Mouse (Mus musculus) cerebellum, postnatal 14 days (tissue): ENCODE measurements around the gene Caskin2.
"Not testable (repeated sequence)": the region's sequence is repeated elsewhere in the genome, so short reads cannot be mapped to it uniquely, and the experiment has no call there.

Experiments used
- DNase-seq, 2 experiments: peaks; one replicate each; pipeline ENCODE4 v3.0.0; 2021; ENCODE audit warnings: mixed read lengths in 2 of 2

Gene Caskin2

DNA sequence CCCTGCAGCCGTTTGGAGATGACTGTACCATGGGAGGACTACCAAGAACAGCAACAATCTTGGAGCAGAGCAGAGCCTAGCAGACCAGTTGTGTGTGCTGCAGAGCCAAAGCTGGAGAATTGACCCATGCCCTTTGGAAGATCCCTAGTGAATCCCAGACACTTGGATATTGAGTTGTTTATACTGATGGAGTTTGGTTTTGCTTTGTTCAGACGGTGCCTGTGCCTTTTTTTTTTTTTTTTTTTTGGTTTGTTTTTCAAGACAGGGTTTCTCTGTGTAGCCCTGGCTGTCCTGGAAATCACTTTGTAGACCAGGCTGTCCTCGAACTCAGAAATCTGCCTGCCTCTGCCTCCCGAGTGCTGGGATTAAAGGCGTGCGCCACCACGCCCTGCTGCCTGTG, 51.3 kb downstream of the Caskin2 start:
- not testable (repeated sequence) for DNase-seq

DNA sequence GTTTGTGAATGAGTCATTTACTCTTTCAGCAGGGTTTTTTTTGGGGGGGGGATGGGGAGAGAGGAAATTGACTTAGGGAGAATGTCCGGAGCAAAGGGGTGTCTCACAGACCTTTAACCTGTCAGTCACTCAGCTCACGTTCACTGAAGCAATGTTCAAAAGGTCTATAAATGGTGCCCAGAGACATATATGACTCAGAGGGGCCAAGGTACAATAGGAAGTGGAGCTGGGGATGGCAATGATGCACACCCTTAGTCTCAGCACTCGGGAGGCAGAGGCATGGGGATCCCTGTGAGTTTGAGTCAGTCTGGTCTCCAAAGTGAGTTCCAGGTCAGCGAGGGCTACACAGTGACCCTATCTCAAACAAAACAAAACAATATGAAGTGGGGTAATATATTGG, 60.0 kb downstream of the Caskin2 start:
- no peak for DNase-seq

DNA sequence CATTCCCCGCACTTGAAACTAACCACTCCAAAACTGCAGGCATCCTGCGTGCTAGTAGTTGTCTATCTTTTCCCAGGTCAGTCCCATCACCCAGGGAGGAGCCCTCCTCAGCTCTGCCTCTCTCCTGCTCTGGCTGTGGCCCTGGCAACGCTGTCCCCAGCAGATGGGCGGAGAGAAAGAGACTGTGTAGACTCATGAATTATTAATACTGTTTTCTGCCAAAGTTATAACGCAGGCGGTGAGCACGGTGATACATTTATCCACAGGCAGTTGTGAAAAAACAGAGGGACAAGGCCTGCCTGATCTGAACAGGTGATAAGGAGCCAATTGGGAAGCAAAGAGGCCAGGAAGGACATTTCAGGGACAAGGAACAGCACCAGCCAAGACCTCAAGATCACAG, 60.8 kb downstream of the Caskin2 start:
- peak in 1 of 2 experiments; percentile 19 for DNase-seq

DNA sequence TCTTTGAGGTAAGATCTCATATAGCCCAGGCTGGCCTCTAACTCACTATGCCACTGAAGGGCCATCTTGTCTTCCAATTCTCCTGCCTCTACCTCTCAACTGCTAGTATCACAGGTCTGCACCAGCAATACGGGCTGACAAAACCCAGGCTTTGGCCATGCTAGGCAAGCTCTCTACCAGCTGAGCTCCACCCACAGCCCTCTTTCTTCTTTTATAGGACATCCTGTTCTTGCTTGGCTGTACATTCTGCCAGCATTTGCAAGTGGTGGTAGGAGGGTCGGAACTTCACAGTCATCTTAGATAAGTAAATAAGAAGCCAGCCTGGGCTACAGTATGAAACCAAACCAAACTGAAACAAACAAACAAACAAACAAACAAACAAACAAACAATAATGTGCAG, 61.7 kb downstream of the Caskin2 start:
- no peak for DNase-seq

DNA sequence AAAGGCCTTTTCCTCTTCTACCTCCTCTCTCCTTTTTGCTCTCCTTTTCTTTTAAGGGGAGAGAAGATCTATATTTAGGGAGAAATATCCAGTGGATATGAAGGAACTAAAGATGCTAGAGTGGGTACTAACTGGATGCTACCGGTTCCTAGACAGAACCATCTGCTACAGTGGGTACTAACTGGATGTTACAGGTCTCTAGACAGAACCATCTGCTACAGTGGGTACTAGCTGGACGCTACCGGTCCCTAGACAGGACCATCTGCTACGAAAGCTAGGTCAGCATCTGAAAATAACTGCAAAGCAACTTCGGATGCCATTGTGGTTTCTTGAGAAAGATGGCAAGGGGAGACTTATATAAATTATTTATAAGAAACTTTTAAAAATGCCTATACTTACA, 63.6 kb downstream of the Caskin2 start:
- DNase-seq, result peak in 1 of 2 experiments; percentile 30
